Mouse (Mus musculus): Measurements from ENCODE around the gene Spsb1.

DNA sequence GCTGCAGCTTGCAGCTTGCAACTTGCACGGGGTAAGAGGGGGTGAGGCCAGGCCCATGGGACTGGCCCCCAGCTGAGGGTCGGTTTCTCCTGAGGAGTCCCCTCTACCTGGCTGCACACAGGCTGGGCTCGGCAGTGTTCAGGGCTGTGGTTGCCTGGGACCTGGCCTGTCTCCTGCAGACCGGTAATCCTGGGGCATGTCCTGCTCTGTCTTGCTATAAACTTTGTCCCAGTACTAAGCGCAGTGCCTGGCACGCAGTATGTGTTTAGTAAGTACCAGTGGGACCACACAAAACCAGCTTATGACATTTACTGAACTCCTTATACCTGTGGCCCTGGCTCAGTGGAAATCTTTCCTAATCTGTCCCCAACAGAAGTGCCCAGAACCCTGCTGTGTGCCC is 10.8 kb upstream of the Spsb1 start:
- TF ChIP-seq CTCF (IDR thresholded peaks at IDR 0.05; ENCODE audit: insufficient read depth, low read length): no peak
- TF ChIP-seq POLR2A (IDR thresholded peaks at IDR 0.05; ENCODE audit: borderline replicate concordance, extremely low read depth, low read depth, low read length): no peak

Data from lung, adult 2 months (tissue).